Mouse (Mus musculus) thymus, postnatal 14 days (tissue): Measurements from ENCODE around the gene Pes1.
"Not testable (repeated sequence)": the region's sequence is repeated elsewhere in the genome, so short reads cannot be mapped to it uniquely, and the experiment has no call there.

ENCODE experiments used
- DNase-seq: peaks from one replicate; pipeline ENCODE4 v3.0.0; 2021

Gene Pes1

GRCm38 (mm10) chr11:4015796-4016195, 52.0 kb downstream of the Pes1 start:
- not testable (repeated sequence) for DNase-seq

- DNase-seq = not testable (repeated sequence)
Observed at GRCm38 (mm10) chr11:4022111-4022510, 58.3 kb downstream of the Pes1 start.

- DNase-seq = no peak
Observed at GRCm38 (mm10) chr11:4023321-4023720, 59.5 kb downstream of the Pes1 start.

GRCm38 (mm10) chr11:4027066-4027465, 63.3 kb downstream of the Pes1 start:
- DNase-seq = no peak

- no peak for DNase-seq
Observed at GRCm38 (mm10) chr11:4027561-4028334, 64.0 kb downstream of the Pes1 start.

- no peak for DNase-seq
Observed at GRCm38 (mm10) chr11:4029343-4029742, 65.6 kb downstream of the Pes1 start.
